Mouse (Mus musculus) lung, postnatal 25 days (tissue): ENCODE data around the gene Higd1b.

Experiments used
- DNase-seq: peaks from one replicate; pipeline ENCODE4 v3.0.0; 2022; ENCODE audit warnings: low spot score

Gene Higd1b

DNA sequence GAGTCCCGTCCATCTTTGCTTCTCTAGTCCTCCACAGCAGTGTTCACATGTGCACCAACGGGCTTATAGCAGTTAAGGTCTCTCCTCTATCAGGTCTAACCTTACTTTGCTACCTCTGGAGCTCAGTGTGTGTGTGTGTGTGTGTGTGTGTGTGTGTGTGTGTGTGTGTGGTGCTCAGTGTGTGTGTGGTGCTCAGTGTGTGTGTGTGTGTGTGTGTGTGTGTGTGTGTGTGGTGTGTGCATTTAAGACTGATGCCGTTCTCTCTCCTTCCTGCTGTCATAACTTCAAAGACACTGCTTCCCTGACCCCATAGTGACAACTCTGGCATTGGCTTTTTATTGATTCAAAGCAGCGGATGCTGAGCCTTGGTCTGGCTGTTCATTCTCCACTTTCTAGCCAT is at the start of gene Higd1b:
TSS of gene Higd1b (plus strand) at position 301 of the 400 bp plus-strand sequence.
- DNase-seq = no peak

DNA sequence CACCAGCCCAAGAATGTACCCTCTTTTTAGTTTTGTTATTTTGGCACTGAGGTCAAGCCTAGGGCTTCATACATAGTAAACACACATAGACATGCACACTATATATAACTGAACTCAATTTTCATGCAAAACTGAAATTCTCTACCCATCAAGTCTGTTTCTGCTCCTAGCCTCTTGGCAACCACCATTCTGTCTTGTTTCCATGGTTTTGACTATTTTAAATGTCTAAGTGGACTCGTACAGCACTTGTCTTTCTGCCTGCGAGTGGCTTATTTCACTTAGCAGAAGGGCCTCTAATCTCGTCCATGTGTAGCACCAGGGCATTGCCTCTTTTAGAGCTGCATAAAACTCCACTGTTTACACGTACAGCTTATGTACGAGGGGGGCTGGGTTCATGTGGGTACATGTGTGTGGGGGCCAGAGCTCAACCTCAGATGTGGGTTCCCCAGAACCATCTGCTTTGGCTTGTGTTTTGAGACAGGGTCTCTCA is 47.9 kb upstream of the Higd1b start:
- no peak for DNase-seq

DNA sequence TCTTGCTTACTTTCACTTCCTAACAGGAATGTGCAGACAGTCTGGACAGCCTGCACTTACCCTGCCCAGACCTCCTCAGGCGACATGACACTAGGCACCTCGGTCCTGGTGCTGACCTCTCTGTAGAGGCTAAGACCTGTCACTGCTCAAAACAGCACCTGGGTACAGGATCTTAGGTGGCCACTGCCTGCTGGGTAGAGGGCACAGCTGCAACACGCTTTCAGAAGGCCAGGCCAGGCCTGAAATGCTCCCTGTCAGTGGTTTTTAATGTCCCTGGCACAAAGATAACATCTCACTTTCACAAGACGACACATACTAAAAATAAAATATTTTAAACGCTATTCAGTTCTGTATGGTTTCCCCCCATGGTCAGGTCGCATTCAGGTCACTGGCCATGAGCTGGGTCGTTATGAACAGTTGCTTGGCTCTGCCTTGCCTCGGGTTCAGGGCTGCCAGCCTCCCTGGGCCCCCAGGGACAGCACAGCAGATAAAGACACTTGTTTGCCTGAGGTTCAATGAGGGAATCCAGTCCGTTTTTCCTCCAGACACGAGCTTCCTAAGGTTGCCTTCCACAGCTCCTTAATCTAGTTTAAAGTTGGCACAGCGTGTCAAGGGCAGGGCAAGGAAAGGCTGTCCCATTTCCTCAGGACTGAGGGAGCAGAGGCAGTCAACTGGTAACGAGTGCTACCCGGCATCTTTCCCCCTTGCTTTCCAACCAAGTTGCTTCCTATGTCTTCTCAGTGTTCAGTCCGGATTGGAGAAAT is 43.8 kb upstream of the Higd1b start:
- no peak for DNase-seq

DNA sequence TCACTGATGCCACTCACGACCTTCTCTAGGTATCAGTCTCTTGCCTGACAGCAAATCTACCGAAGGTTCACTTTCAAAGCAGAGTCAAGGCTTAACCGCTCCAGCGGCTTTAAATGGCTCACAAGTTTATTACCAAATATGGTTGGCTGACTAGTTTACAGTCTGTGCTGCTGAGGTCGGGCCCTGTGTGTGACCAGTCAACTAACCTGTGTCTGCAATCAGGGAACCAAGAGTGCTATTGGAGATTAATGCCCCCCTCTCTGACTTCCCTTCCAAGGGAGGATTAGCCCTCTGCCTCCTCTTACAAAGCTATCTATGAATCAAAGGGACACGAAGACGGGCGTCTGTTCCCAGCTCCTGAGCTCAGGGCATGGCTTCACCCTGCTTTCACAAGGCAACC is 41.5 kb upstream of the Higd1b start:
- DNase-seq = no peak

DNA sequence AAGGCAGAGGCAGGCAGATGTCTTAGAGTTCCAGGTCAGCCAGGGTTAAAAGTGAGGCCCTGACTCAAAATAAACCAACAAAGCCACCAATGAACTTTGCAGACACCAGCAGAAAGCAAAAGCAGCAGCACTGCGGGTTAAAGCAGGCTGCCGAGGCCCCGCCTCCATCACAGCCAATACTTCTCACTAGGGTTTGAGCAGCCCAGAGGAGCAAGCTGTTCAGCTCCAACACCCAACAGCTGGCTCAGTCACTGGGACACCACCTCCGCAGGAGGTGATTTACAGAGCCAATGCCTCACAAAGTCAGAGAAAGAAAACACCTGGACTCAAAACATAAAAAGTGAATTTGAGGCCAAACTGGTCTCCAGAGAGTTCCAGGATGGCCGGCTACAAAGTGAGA is 32.2 kb upstream of the Higd1b start:
- no peak for DNase-seq

DNA sequence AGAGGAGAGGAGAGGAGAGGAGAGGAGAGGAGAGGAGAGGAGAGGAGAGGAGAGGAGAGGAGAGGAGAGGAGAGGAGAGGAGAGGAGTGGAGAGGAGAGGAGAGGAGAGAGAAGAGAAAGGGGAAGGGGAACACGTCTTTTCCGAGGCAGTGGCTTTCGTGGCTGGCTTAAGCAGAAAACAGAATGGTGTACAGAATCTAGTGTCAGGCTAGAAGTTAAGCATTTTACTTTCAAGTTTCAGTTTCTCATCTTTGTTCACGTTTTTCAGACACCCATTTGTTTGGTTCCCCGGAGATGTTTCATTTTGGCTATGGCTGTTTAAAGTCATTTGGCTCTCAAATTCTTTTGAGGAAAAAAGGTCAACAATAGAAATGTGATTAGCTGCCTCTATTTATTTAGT is 27.4 kb upstream of the Higd1b start:
- DNase-seq = no peak

DNA sequence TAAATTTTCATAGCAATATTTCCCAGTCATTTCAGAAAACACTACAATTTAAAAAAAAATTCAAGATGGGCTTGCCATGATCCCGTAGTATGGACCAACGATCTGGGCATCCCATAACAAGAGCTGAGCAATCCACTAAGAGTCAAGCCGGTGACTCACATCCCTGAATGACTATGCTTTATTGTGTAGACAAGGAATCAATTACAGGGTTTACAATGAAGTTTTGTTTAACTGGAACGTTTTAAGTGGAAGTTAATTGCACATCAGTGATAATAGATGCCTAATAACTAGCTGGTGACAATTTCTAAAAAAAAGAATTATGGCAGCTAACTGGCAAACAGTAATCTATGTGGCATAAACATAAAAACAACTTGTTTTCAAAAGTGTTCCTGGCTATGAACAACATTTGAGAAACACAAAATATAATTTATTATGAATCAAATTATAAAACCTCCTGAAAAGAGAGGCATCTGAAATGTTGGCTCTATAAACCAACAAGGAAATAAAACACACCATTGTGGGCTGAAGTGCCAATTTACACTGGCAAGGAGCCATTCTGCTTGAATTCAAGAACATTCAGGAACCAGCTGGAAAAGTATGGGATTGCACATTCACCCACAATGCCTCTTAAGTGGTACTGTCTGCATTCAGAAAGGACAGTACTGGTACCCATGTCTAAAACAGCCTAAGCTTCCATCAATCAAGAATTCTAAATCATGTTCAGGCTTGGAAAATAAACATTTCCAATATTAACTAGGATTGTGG is 24.7 kb upstream of the Higd1b start:
- DNase-seq = no peak

DNA sequence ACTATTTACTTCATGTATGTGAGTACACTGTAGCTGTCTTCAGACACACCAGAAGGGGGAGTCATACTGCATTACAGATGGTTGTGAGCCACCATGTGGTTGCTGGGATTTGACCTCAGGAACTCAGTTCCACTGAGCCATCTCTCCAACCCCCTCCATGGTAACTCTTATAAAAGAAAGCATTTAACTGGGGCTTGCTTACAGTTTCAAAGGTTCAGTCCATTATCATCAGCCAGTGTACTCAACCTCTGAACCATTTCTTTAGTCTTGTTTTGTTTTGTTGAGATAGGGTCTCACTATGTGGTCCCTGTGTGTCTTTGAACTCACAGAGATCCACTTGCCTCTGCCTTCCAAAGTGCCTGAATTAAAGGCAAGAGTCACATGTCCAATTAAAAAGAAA is 20.8 kb upstream of the Higd1b start:
- no peak for DNase-seq

DNA sequence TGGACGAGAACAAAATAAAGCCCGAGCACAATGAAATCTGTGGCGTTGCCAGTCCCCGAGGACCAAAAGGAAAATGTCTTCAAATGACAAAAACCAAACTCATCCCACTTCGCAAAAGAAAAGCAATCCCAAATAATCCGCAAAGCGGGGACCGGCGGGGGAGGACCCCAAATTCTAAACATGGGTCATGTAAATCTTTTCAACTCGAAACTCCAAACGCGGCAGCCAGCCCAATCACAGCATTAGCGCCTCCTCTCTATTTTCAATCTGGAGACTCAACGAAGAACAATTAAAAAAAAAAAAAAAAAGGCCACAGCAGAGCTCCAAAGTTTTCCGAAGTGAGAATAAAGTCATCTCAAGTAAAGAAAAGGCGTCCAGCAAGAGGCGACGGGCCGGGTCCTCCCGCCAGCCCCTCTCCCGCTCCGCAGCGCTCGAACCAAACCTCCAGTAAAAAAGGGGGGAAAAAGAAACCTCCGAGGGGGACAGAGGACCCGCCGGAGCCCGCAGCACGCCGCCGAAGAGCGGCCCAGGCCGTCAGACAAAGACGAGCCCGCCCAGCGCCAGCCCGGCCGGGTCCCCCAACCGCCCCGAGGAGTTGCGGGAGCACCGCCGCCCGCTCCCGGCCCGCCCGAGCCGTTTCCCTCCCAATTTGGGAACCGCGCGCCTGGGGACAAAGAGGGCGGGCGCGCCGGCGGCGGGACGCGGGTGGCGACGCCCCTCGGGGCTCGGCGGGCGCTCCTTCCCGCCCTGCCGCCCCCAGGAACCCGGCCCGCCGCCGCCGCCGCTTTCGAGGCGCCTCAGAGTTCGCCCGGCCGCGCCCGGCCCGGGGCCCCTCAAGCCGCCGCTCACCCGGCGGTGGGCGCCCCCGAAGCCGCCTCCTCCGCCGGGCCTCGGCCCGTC is 17.3 kb upstream of the Higd1b start:
- DNase-seq = no peak

DNA sequence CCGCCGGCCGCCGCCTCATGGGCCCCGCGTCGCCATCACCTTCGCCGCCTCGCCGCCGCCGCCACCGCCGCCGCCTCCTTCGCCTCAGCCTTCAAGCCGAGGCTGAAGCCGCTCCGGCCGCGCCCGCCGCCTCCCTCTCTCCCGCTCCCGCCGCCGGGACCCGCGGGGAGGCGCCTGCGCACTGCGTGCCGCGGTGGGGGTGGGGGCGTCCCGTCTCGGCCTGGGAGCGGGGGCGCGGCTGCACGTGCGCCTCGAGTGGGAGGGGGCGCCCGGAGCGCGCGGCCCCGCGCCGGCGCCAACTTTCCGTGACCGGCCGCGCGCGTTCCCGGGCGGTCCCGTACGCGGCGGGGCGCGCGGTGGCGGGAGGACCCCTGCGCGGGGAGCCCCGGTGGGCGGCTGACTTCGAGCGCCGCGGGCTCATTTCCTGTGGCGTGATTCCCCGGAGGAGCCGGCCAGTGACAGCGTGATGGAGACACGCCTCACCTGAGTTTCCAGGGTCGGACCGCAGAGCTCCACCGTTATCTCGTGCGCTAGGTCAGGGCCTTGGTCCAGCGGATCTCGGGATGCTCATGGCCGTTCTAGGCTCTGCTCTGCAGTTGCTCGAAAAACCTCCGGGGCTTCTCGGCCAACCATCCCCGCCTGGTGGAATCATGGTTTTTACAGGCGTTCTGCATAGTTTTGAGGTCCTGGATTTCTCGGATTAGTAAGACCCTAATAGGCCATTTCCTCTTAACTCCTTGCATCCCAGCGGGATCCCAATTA is 16.4 kb upstream of the Higd1b start, which contains the start of gene Gjc1:
TSS of gene Gjc1 (minus strand) at position 680 of the 762 bp plus-strand sequence.
- peak; percentile 53 for DNase-seq

DNA sequence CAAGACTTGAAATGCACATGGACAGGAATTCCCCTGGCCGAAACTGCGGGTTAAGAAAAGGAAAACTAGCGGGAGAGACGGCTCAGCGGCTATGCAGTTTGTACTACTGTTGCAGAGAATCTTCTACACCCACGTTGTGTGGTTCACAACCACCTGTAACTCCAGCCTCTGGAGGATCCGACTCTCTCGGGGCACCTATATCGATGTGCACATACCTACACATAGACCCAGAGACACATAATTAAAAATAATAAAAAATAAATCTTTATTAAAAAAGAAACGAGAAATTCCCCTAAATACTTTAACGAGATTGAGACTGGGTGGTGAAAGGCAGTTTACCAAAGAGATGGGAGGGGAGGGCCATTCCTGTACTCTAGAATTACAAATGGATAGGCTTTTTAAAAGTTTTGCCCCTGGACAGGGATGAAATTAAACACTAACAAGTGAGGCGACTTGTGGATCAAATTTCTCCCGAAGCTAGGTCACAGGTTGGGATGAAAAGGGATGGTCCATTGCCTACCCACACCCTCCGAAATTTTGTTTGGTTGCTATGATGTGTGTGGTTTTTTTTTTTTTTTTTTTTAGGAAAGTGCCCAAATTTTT is 15.8 kb upstream of the Higd1b start:
- no peak for DNase-seq

DNA sequence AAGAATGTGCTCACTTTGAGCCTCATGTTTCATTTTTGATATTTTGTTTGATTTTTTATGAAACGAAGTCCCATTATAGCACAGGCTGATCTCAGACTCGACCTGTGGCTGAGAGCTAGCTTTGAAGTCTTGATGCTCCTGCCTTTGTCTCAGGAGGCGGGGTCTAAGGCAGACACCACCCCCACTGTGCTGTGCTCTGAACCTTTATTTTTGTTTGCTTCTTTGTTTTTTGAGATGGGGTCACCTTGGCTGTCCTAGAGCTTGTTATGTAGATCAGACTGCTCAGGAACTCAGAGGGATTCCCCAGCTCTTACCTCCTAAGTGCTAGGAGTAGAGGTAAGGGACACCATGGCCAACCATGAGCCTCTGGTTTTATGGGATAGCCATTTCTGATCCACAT is 15.2 kb upstream of the Higd1b start:
- DNase-seq = no peak

DNA sequence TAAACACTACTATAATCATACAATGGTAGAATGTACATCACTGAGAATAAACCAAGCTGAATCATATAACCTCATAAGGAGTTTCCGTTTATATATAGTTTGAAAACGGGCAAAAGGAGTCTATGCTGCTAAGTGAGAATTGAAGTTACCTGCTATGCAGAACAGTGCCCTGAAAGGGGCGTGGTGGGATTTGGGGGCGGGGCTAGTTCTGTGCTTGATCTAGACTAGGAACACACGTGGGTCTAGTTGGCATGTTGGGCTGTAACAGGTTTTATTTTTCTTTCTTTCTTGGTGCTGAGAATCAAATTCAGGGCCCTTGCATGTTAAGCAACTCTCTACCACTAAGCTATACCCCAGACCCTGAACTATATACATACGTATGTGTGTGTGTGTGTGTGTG is 14.4 kb upstream of the Higd1b start:
- no peak for DNase-seq

DNA sequence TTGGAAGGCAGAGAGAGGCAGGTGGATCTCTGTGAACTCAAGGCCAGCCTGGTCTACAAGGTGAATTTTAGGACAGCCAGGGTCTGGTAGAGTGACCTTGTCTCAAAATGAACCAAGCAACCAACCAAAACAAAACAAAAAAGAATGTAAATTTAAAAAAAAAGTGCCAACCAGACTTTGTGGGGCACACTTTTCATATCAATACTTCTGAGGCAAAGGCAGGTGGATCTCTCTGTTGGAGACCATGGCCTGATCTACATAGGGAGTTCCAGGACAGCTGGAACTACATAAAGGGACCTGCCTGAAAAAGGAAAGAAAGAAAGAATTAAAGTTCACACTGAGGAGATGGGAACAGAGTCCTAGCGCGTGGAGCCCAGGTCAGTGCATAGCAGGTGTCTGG is 9.2 kb upstream of the Higd1b start:
- DNase-seq = no peak

DNA sequence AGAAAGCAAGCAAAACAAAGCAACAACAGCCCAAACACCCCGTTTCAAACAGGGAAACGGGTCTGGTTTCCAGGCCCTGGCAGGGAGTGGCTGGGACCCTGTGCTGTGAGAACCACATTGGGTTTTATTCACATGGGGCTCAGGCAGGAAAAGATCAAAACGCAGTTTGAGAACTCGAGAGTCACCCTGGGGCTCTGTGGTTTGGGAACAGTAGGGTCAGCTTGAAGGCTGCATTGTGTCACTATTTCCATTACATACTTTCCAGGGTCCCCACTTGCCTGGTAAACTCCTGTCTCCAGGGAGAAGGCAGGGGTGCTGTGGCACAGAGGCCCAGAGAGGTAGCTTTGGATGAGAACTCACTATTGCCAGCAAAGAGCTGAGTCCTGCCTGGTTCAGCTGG is 8.6 kb upstream of the Higd1b start:
- no peak for DNase-seq

DNA sequence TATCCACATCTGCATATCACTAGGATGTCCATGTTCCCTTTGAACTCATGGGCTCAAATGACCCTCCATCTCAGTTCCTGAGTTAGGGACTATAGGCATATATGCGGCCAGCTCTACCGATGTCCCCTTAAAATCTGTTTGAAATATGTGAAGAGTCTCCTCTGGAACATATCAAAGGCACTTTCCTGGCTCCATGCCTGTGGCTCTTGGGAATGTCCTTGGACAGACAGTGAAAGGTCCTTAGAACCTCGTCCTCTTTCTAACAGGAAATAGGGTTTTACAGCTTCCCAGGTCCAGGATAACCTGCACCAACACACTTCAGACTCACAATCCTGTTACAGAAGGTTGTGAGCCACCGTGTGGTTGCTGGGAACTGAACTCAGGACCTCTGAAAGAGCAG is 5.4 kb upstream of the Higd1b start:
- DNase-seq = no peak

DNA sequence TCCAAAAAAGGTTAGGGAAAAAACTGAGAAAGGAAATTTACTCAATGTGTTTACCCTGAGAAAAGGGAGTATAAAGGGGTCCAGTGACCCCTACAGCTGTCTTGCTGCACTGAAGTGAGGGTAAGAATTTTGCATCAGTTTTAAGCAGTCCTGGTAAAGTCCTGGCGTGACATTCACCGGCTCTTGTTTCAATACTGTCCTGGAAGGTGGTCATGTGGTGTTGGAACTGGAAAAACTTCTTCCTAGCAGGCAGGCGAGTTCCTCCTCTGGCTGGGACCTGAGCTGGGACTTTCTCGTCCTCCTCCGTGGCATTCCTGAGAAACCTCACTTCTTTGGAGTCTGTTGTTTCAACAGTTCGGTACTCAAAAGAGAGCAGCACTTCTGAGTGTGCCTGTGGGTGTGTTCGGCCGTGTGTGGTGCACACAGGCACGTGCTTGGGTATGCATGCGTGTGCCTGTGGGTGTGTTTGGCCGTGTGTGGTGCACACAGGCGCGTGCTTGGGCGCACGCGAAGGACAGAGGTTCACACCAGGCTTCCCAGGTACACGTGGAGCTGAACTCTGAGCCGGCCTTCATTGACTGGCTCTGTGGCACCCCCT is 2.9 kb upstream of the Higd1b start:
- DNase-seq = no peak

DNA sequence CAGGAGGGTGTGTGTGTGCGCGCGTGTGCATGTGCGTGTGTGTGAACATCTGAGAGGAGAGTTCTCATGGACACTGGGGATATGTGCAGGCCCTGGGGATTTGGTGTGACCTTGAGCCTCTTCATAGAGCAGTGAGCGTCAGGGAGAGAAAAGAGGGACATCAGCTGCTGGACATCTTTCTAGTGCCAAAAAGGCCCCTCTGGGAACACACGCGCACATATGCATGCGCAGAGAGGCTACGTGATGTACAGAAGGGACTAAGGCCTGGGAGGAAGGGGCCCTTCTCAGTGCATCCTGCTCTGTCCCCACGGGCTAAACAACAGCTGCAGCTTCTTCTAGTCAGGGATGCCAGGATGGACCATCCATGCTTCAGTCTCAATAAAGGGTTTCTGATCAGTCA is 1.4 kb upstream of the Higd1b start:
- peak; percentile 38 for DNase-seq

DNA sequence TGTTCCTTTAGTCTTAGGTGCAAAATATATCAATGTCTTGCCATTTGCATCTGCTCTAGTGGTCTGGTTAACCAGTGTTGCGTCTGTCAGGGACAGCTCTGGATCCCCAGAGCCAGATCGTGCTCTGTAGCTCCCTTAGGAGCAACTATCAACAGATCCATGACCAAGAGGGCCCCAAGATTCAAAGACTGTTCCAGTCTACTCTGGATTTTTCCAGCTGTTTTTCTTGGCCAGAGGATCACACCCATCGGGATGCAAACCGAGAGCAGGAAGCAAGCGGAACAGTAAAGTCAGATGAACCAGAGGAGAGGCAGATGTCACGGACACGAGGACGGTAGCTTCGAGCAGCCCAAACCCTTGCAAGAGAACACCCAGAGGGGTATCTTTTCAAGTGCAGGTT is 497 bp downstream of the Higd1b start:
- DNase-seq = no peak

DNA sequence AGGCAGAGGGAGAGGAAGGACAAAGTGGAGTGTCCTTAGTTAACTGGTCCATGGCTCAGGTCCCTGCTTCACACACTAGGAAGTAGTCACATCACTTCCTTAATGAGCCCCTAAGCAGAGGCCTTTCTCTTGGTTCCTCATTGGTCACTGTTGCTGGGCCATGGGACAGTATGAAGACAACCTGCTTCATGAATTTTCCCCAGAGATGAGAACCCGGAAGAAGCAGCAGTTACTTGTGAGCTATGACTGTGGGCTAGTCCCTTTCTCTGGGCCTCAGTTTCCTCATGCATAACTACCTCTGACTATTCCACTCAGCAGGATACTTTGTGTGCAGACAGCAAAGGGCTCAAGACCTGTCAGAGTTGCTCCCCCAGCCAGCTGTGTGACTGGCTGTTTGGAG is 1.7 kb downstream of the Higd1b start:
- DNase-seq = no peak

DNA sequence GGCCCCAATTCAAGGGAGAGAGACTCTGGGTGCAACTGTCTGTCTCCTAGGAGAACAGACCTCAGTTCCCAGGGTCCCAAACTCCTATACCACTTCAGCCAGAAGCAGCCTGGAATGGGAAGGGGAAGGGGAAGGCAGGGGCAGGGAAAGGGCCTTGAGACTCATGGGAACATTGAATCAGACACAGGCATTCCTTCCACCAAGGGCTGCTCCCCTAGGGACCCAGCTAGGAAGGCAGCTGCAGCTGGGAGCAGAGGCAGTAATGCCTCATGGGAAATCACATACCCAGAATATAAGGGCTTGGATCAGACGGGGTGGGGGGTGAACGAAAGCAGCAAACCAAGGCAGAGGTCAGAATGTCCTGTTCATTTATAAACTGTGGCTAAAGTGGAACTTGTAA is 2.5 kb downstream of the Higd1b start:
- DNase-seq = no peak
